ENCODE assay signal across 20 mouse cellular contexts in the genomic region with DNA sequence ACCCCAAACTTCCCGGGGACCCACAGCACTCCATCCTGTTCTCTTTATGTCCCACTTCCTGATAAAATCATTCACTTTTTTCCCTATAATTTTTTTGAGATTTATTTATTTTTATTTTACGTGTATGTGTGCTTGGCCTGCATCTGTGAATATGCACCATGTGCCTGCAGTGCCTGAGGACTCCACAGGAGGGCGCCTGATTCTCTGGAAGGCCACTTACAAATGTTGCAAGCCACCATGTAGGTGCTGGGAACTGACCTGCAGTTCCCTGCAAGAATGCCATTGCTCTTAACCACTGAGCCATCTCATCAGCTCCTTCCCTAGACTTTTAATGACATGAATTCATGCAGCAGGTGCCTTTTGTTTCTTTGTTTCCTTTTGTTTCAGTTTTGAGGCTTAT.
A peak's percentile ranks its signal among the peaks of the same experiment; 100 is the strongest.
DNase-seq lines count a peak whose midpoint lies in the region; ATAC-seq and TF ChIP-seq lines count a peak whose summit lies in the region.
"Had no signal": no experiment of that assay in that cellular context is flagged by ENCODE, and none has a peak within 500 bp of the region (broad histone marks: within the 10 kb centered on the region; RNA-seq: fewer than 3 reads in every experiment).

No protein-coding gene starts in this region.

- H3K27ac ChIP-seq in forebrain, postnatal 0 days (ENCODE audit: low read depth, low read length) = no peak overlapping the region
- no peak overlapping the region for H3K27ac ChIP-seq in forebrain, embryonic 11.5 days (ENCODE audit: low read depth, low read length)
- no peak overlapping the region for H3K27ac ChIP-seq in liver, embryonic 14.5 days
- H3K27ac ChIP-seq in liver, embryonic 11.5 days (ENCODE audit: low read depth, low read length) = no peak overlapping the region
- H3K27ac ChIP-seq in ES-Bruce4 (ENCODE audit: insufficient read depth, low read length) = no peak overlapping the region
- no peak overlapping the region for H3K27ac ChIP-seq in stomach, postnatal 0 days (replicated peaks)
- H3K27ac ChIP-seq: embryonic facial prominence, embryonic 13.5 days; gastrocnemius, adult 2 months; heart, embryonic 15.5 days; intestine, embryonic 15.5 days; limb, embryonic 13.5 days; midbrain, embryonic 15.5 days had no signal

- no peak for ATAC-seq in forebrain, postnatal 0 days
- no peak for ATAC-seq in forebrain, embryonic 11.5 days (replicated peaks; ENCODE audit: low FRiP score)
- no peak for ATAC-seq in liver, embryonic 14.5 days (ENCODE audit: insufficient read depth)
- no peak for ATAC-seq in liver, embryonic 11.5 days (replicated peaks; ENCODE audit: low FRiP score)
- no peak for ATAC-seq in stomach, postnatal 0 days (ENCODE audit: low FRiP score, low TSS enrichment)
- ATAC-seq: intestine, embryonic 15.5 days; lung, postnatal 0 days; midbrain, embryonic 15.5 days; Patski had no signal

- WGBS in forebrain, postnatal 0 days = 79% methylated on average over 3 of the region's 3 CpGs
- 80% methylated on average over 3 of the region's 3 CpGs for WGBS in forebrain, embryonic 11.5 days
- WGBS in liver, embryonic 14.5 days (ENCODE audit: insufficient replicate concordance) = 62% methylated on average over 3 of the region's 3 CpGs
- 73% methylated on average over 3 of the region's 3 CpGs for WGBS in liver, embryonic 11.5 days
- WGBS in stomach, postnatal 0 days = 87% methylated on average over 3 of the region's 3 CpGs

- peaks cover 8% of the 10 kb centered on the region; the same call in 1 of the 2 replicates for H3K4me1 ChIP-seq in forebrain, postnatal 0 days (ENCODE audit: insufficient read depth)
- no peaks in the 10 kb centered on the region; the same call in 1 of the 2 replicates for H3K4me1 ChIP-seq in forebrain, embryonic 11.5 days (replicated peaks; ENCODE audit: control insufficient read depth, insufficient read depth, low read length)
- no peaks in the 10 kb centered on the region for H3K4me1 ChIP-seq in liver, embryonic 14.5 days (replicated peaks; ENCODE audit: control insufficient read depth in 2 of 2, insufficient read depth in 2 of 2, low read length in 1 of 2)
- H3K4me1 ChIP-seq in liver, embryonic 11.5 days (replicated peaks; ENCODE audit: control insufficient read depth, insufficient read depth, low read length) = no peaks in the 10 kb centered on the region
- H3K4me1 ChIP-seq in ES-Bruce4 (ENCODE audit: control insufficient read depth, insufficient read depth, low read length) = no peaks in the 10 kb centered on the region
- no peaks in the 10 kb centered on the region for H3K4me1 ChIP-seq in stomach, postnatal 0 days (replicated peaks; ENCODE audit: control insufficient read depth, insufficient read depth)
- H3K4me1 ChIP-seq: heart, embryonic 15.5 days; intestine, embryonic 15.5 days; midbrain, embryonic 15.5 days had no signal

- no peaks in the 10 kb centered on the region for H3K36me3 ChIP-seq in forebrain, postnatal 0 days (ENCODE audit: insufficient read depth)
- H3K36me3 ChIP-seq in forebrain, embryonic 11.5 days (ENCODE audit: control insufficient read depth, insufficient read depth, low read length) = no peaks in the 10 kb centered on the region
- no peaks in the 10 kb centered on the region for H3K36me3 ChIP-seq in liver, embryonic 14.5 days (replicated peaks; ENCODE audit: control insufficient read depth, insufficient read depth, low read depth)
- H3K36me3 ChIP-seq in liver, embryonic 11.5 days (ENCODE audit: control insufficient read depth, insufficient read depth, low read length) = no peaks in the 10 kb centered on the region
- no peaks in the 10 kb centered on the region for H3K36me3 ChIP-seq in ES-Bruce4 (ENCODE audit: control insufficient read depth, insufficient read depth, low read length, poor library complexity, severe bottlenecking)
- H3K36me3 ChIP-seq in stomach, postnatal 0 days (ENCODE audit: control insufficient read depth, insufficient read depth, low read length) = no peaks in the 10 kb centered on the region
- H3K36me3 ChIP-seq: embryonic facial prominence, embryonic 13.5 days; heart, embryonic 15.5 days; intestine, embryonic 15.5 days; limb, embryonic 13.5 days; midbrain, embryonic 15.5 days had no signal

- H3K9me3 ChIP-seq in forebrain, postnatal 0 days (ENCODE audit: low read length) = peaks cover 4% of the 10 kb centered on the region; the same call in 1 of the 2 replicates
- H3K9me3 ChIP-seq in forebrain, embryonic 11.5 days (ENCODE audit: control insufficient read depth, low read length) = peaks cover 4% of the 10 kb centered on the region
- no peaks in the 10 kb centered on the region for H3K9me3 ChIP-seq in liver, embryonic 14.5 days (ENCODE audit: control insufficient read depth, low read length)
- H3K9me3 ChIP-seq in liver, embryonic 11.5 days (ENCODE audit: control insufficient read depth, low read length) = no peaks in the 10 kb centered on the region
- 0 out of 2 replicates have a peak, but pooled peaks cover 3% of the 10 kb centered on the region for H3K9me3 ChIP-seq in ES-Bruce4 (replicated peaks; ENCODE audit: control insufficient read depth, insufficient read depth, low read length, poor library complexity, severe bottlenecking)
- no peaks in the 10 kb centered on the region for H3K9me3 ChIP-seq in stomach, postnatal 0 days (ENCODE audit: control insufficient read depth, low read length)
- H3K9me3 ChIP-seq: heart, embryonic 15.5 days had no signal

- no peak for TF ChIP-seq POLR2A in ES-Bruce4 (IDR thresholded peaks at IDR 0.05; ENCODE audit: insufficient read depth, low read length)

- intact Hi-C loops in heart, postnatal 25 days (cut with DNase I) = no loop called here
- intact Hi-C loops in gastrocnemius, postnatal 36 days (cut with DNase I) = no loop called here

- TF ChIP-seq CTCF in forebrain, postnatal 0 days (IDR thresholded peaks at IDR 0.05; ENCODE audit: low read depth) = 0 out of 2 replicates have a peak, but pooled peaks have one; percentile 6
- TF ChIP-seq CTCF in liver, embryonic 14.5 days (IDR thresholded peaks at IDR 0.05; ENCODE audit: low read depth) = peak; percentile 37
- peak; percentile 36 for TF ChIP-seq CTCF in ES-Bruce4 (IDR thresholded peaks at IDR 0.05; ENCODE audit: low read depth, low read length)
- TF ChIP-seq CTCF in stomach, postnatal 0 days (IDR thresholded peaks at IDR 0.05; ENCODE audit: low read depth) = peak; percentile 30

- no peak overlapping the region for H3K9ac ChIP-seq in forebrain, postnatal 0 days
- no peak overlapping the region for H3K9ac ChIP-seq in forebrain, embryonic 11.5 days (ENCODE audit: low read length)
- H3K9ac ChIP-seq in liver, embryonic 14.5 days (replicated peaks) = no peak overlapping the region
- no peak overlapping the region for H3K9ac ChIP-seq in liver, embryonic 11.5 days (ENCODE audit: low read depth, low read length)
- H3K9ac ChIP-seq in ES-Bruce4 (ENCODE audit: low read depth, poor library complexity, severe bottlenecking) = no peak overlapping the region
- no peak overlapping the region for H3K9ac ChIP-seq in stomach, postnatal 0 days (ENCODE audit: low read length)
- H3K9ac ChIP-seq: embryonic facial prominence, embryonic 13.5 days; heart, embryonic 15.5 days; intestine, embryonic 15.5 days; limb, embryonic 13.5 days; midbrain, embryonic 15.5 days had no signal

- H3K4me3 ChIP-seq in forebrain, postnatal 0 days (ENCODE audit: low read depth, low read length) = no peak overlapping the region
- H3K4me3 ChIP-seq in forebrain, embryonic 11.5 days (ENCODE audit: low read depth, low read length) = no peak overlapping the region
- H3K4me3 ChIP-seq in liver, embryonic 14.5 days (ENCODE audit: insufficient read depth in 1 of 2, low read depth in 2 of 2, low read length in 2 of 2) = no peak overlapping the region
- no peak overlapping the region for H3K4me3 ChIP-seq in liver, embryonic 11.5 days (ENCODE audit: low read depth, low read length)
- H3K4me3 ChIP-seq in ES-Bruce4 (ENCODE audit: low read depth, low read length) = no peak overlapping the region
- H3K4me3 ChIP-seq in stomach, postnatal 0 days (ENCODE audit: low read depth, low read length) = no peak overlapping the region
- H3K4me3 ChIP-seq: embryonic facial prominence, embryonic 13.5 days; gastrocnemius, adult 2 months; heart, embryonic 15.5 days; intestine, embryonic 15.5 days; limb, embryonic 13.5 days; midbrain, embryonic 15.5 days had no signal

- no peak for DNase-seq in forebrain, postnatal 0 days
- no peak for DNase-seq in forebrain, embryonic 11.5 days (ENCODE audit: low spot score)
- no peak for DNase-seq in liver, embryonic 14.5 days (ENCODE audit: low read depth in 3 of 3, low spot score in 3 of 3)
- no peak for DNase-seq in liver, embryonic 11.5 days (ENCODE audit: low spot score)
- DNase-seq in stomach, postnatal 0 days (ENCODE audit: low spot score) = no peak
- DNase-seq in heart, postnatal 25 days (ENCODE audit: low spot score) = no peak
- DNase-seq in gastrocnemius, postnatal 36 days = no peak
- DNase-seq: adrenal gland, postnatal 36 days; cerebellum, adult 9-10 months; gastrocnemius, adult 2 months; heart, adult 18-20 months; kidney, postnatal 10 days had no signal

- no peak overlapping the region for H3K4me2 ChIP-seq in forebrain, postnatal 0 days (ENCODE audit: low read depth)
- no peak overlapping the region for H3K4me2 ChIP-seq in forebrain, embryonic 11.5 days (ENCODE audit: low read depth, low read length, severe bottlenecking)
- no peak overlapping the region for H3K4me2 ChIP-seq in liver, embryonic 14.5 days (ENCODE audit: low read depth)
- no peak overlapping the region for H3K4me2 ChIP-seq in liver, embryonic 11.5 days
- H3K4me2 ChIP-seq in stomach, postnatal 0 days (replicated peaks; ENCODE audit: low read depth) = no peak overlapping the region
- H3K4me2 ChIP-seq: embryonic facial prominence, embryonic 13.5 days; heart, embryonic 15.5 days; intestine, embryonic 15.5 days; limb, embryonic 13.5 days; midbrain, embryonic 15.5 days had no signal

- TF ChIP-seq EP300 in liver, embryonic 14.5 days (IDR thresholded peaks at IDR 0.05; ENCODE audit: low read depth) = no peak
- TF ChIP-seq EP300 in ES-Bruce4 (IDR thresholded peaks at IDR 0.05; ENCODE audit: insufficient read depth, low read depth, low read length) = no peak
- TF ChIP-seq EP300 in stomach, postnatal 0 days (optimal IDR thresholded peaks at IDR 0.05) = no peak

- H3K27me3 ChIP-seq in forebrain, postnatal 0 days (ENCODE audit: insufficient read depth, low read length) = no peaks in the 10 kb centered on the region; the same call in 1 of the 2 replicates
- no peaks in the 10 kb centered on the region for H3K27me3 ChIP-seq in forebrain, embryonic 11.5 days (ENCODE audit: control insufficient read depth, insufficient read depth, low read length)
- no peaks in the 10 kb centered on the region for H3K27me3 ChIP-seq in liver, embryonic 14.5 days (ENCODE audit: control insufficient read depth, insufficient read depth, low read length)
- H3K27me3 ChIP-seq in liver, embryonic 11.5 days (replicated peaks; ENCODE audit: control insufficient read depth, insufficient read depth, low read length) = no peaks in the 10 kb centered on the region
- H3K27me3 ChIP-seq in ES-Bruce4 (ENCODE audit: control insufficient read depth, insufficient read depth, low read length, poor library complexity, severe bottlenecking) = no peaks in the 10 kb centered on the region
- no peaks in the 10 kb centered on the region for H3K27me3 ChIP-seq in stomach, postnatal 0 days (ENCODE audit: control insufficient read depth, insufficient read depth, low read length)
- H3K27me3 ChIP-seq: embryonic facial prominence, embryonic 13.5 days; heart, embryonic 15.5 days; intestine, embryonic 15.5 days; limb, embryonic 13.5 days; midbrain, embryonic 15.5 days; Patski had no signal
